Mouse (Mus musculus): ENCODE measurements around the gene Fam20a. TPM values are rescaled to one million over a fixed set of nuclear protein-coding genes. Genes with fewer than 3 reads are reported as not detected.

Fam20a gene
- 3.3 and 3.5 TPM in 2 replicates for polyA plus RNA-seq (2016; fragmentation: Nextera tagmentation; extraction: Ambion mirVana)

- Histone ChIP-seq H3K27me3 (peaks cover 21% of the 10 kb centered on the region), H3K4me3 (peak within 1 kb of the TSS; percentile 45), H3K4me2 (replicated peaks) (peak within 1 kb of the TSS; percentile 93), H3K4me1 (peaks cover 16% of the 10 kb centered on the region), H3K36me3 (no peaks in the 10 kb centered on the region), H3K27ac (no peak within 1 kb of the TSS), H3K9ac (peak within 1 kb of the TSS; percentile 37), H3K9me3 (no peaks in the 10 kb centered on the region)
- WGBS = 2% methylated on average over 31 of the region's 31 CpGs
- no peak for ATAC-seq (ENCODE audit: insufficient number of reproducible peaks, insufficient read depth, low FRiP score, low TSS enrichment)
Measured at GRCm38 (mm10) chr11:109721781-109722446, at the start of gene Fam20a. Gene Fam20a (minus strand): TSS chr11:109722279.

DNA sequence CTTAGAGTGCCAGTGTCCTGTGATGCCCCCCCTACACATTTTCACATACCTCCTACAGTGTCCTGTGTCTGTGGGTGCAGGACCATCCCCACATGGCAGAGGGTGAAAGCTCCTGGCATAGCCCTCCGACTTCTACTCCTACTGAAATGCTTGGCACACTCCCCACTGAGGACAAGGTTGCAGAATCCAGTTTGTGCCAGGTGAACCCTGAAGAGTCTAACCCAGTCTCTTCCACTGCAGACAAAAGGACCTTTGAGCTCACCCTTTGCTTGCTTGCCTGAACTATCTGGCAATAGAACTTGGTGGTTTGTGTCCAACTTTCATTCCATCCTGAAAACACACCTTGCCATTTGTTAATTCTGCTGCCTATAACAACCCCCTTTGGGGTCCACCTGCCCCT lies 49.3 kb upstream of the Fam20a start:
- Histone ChIP-seq H3K27ac (no peak overlapping the region), H3K9ac (no peak overlapping the region), H3K4me1 (no peaks in the 10 kb centered on the region), H3K4me3 (no peak overlapping the region), H3K27me3 (no peaks in the 10 kb centered on the region), H3K4me2 (replicated peaks) (no peak overlapping the region), H3K9me3 (peaks cover 3% of the 10 kb centered on the region; the same call in 1 of the 2 replicates), H3K36me3 (no peaks in the 10 kb centered on the region)
- no peak for ATAC-seq (ENCODE audit: insufficient number of reproducible peaks, insufficient read depth, low FRiP score, low TSS enrichment)
- 94% methylated on average over 1 of the region's 1 CpGs for WGBS

- no peak overlapping the region for H3K27ac ChIP-seq
- H3K27me3 ChIP-seq = no peaks in the 10 kb centered on the region
- no peak for ATAC-seq (ENCODE audit: insufficient number of reproducible peaks, insufficient read depth, low FRiP score, low TSS enrichment)
- peaks cover 3% of the 10 kb centered on the region; the same call in 1 of the 2 replicates for H3K9me3 ChIP-seq
- no peaks in the 10 kb centered on the region for H3K36me3 ChIP-seq
- H3K4me1 ChIP-seq = no peaks in the 10 kb centered on the region
- no peak overlapping the region for H3K4me3 ChIP-seq
- no peak overlapping the region for H3K9ac ChIP-seq
- H3K4me2 ChIP-seq (replicated peaks) = no peak overlapping the region
- WGBS = 52% methylated on average over 14 of the region's 14 CpGs
Measured at GRCm38 (mm10) chr11:109770185-109770584, 48.1 kb upstream of the Fam20a start.

DNA sequence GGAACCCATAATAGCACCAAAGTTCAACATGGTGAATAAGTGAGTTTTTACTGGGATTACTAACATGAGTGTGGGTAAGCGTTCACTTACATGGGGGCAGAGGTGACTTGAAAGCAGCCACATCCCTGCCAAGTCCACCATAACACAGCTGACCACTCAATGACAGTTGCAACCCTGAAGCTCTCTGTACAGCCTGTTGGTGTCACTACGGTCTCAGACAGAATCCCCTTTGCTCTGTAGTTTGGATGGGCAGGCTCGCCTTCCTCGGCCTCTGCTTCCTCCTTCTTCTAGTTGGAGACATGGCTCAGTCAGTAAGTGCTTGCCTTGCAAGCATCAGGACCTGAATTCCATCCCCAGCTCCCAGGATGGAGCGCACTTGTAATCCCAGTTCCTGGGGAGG lies 47.0 kb upstream of the Fam20a start:
- Histone ChIP-seq H3K9ac (no peak overlapping the region), H3K4me2 (replicated peaks) (no peak overlapping the region), H3K4me1 (no peaks in the 10 kb centered on the region), H3K9me3 (no peaks in the 10 kb centered on the region), H3K36me3 (no peaks in the 10 kb centered on the region), H3K27ac (no peak overlapping the region), H3K4me3 (no peak overlapping the region), H3K27me3 (no peaks in the 10 kb centered on the region)
- ATAC-seq (ENCODE audit: insufficient number of reproducible peaks, insufficient read depth, low FRiP score, low TSS enrichment) = no peak
- 81% methylated on average over 5 of the region's 5 CpGs for WGBS

GRCm38 (mm10) chr11:109760063-109760462 lies 38.0 kb upstream of the Fam20a start:
- H3K4me2 ChIP-seq (replicated peaks) = no peak overlapping the region
- H3K9ac ChIP-seq = no peak overlapping the region
- no peak overlapping the region for H3K4me3 ChIP-seq
- H3K36me3 ChIP-seq = no peaks in the 10 kb centered on the region
- no peak overlapping the region for H3K27ac ChIP-seq
- H3K27me3 ChIP-seq = no peaks in the 10 kb centered on the region
- H3K9me3 ChIP-seq = no peaks in the 10 kb centered on the region
- no peaks in the 10 kb centered on the region for H3K4me1 ChIP-seq
- ATAC-seq (ENCODE audit: insufficient number of reproducible peaks, insufficient read depth, low FRiP score, low TSS enrichment) = no peak
- WGBS = 89% methylated on average over 7 of the region's 7 CpGs

DNA sequence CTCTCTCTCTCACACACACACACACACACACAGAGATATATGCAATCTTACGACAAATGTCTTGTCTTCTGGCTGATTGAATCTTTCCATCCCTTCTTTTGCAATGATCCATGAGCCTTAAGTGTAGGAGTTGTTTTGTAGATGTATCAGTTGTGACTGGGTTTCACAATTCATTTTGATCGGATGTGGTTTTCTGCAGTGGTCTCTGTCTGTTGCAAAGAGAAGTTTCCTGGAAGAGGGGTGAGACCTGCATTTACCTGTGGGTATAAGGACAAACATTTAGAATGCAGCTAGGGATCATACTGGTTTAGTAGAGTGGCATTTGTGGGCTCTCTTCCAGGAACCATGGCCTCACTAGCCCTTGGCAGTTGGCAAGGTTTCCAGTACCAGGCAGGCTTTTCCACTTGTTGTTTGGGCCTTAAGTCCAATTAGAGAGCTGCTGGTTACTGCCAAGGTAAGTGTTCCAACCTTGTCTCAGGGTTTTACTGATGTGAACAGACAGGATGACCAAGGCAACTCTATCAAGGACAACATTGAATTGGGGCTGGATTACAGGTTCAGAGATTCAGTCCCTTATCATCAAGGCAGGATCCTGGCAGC lies 36.6 kb upstream of the Fam20a start:
- H3K9me3 ChIP-seq = no peaks in the 10 kb centered on the region
- H3K4me2 ChIP-seq (replicated peaks) = no peak overlapping the region
- H3K4me1 ChIP-seq = no peaks in the 10 kb centered on the region
- no peak for ATAC-seq (ENCODE audit: insufficient number of reproducible peaks, insufficient read depth, low FRiP score, low TSS enrichment)
- H3K4me3 ChIP-seq = no peak overlapping the region
- 94% methylated on average over 2 of the region's 2 CpGs for WGBS
- no peak overlapping the region for H3K9ac ChIP-seq
- no peak overlapping the region for H3K27ac ChIP-seq
- no peaks in the 10 kb centered on the region for H3K36me3 ChIP-seq
- no peaks in the 10 kb centered on the region for H3K27me3 ChIP-seq

- no peak overlapping the region for H3K4me2 ChIP-seq (replicated peaks)
- H3K9ac ChIP-seq = no peak overlapping the region
- no peaks in the 10 kb centered on the region for H3K9me3 ChIP-seq
- H3K4me1 ChIP-seq = peaks cover 6% of the 10 kb centered on the region; the same call in 1 of the 2 replicates
- ATAC-seq (ENCODE audit: insufficient number of reproducible peaks, insufficient read depth, low FRiP score, low TSS enrichment) = no peak
- H3K27ac ChIP-seq = no peak overlapping the region
- H3K36me3 ChIP-seq = no peaks in the 10 kb centered on the region
- WGBS = 80% methylated on average over 7 of the region's 7 CpGs
- H3K4me3 ChIP-seq = no peak overlapping the region
- no peaks in the 10 kb centered on the region for H3K27me3 ChIP-seq
Measured at GRCm38 (mm10) chr11:109754105-109754602, 32.1 kb upstream of the Fam20a start.

GRCm38 (mm10) chr11:109751636-109752603 lies 29.8 kb upstream of the Fam20a start:
- H3K27ac ChIP-seq = no peak overlapping the region
- 51% methylated on average over 12 of the region's 12 CpGs for WGBS
- no peak overlapping the region for H3K4me2 ChIP-seq (replicated peaks)
- no peak for ATAC-seq (ENCODE audit: insufficient number of reproducible peaks, insufficient read depth, low FRiP score, low TSS enrichment)
- peaks cover 6% of the 10 kb centered on the region; the same call in 1 of the 2 replicates for H3K4me1 ChIP-seq
- no peak overlapping the region for H3K9ac ChIP-seq
- H3K4me3 ChIP-seq = no peak overlapping the region
- no peaks in the 10 kb centered on the region for H3K36me3 ChIP-seq
- H3K9me3 ChIP-seq = no peaks in the 10 kb centered on the region
- no peaks in the 10 kb centered on the region for H3K27me3 ChIP-seq

GRCm38 (mm10) chr11:109745210-109745609 lies 23.1 kb upstream of the Fam20a start:
- Histone ChIP-seq H3K27ac (no peak overlapping the region), H3K4me1 (no peaks in the 10 kb centered on the region), H3K4me2 (replicated peaks) (no peak overlapping the region), H3K9ac (no peak overlapping the region), H3K4me3 (no peak overlapping the region), H3K9me3 (no peaks in the 10 kb centered on the region), H3K27me3 (no peaks in the 10 kb centered on the region), H3K36me3 (no peaks in the 10 kb centered on the region)
- WGBS = 75% methylated on average over 4 of the region's 4 CpGs
- no peak for ATAC-seq (ENCODE audit: insufficient number of reproducible peaks, insufficient read depth, low FRiP score, low TSS enrichment)

DNA sequence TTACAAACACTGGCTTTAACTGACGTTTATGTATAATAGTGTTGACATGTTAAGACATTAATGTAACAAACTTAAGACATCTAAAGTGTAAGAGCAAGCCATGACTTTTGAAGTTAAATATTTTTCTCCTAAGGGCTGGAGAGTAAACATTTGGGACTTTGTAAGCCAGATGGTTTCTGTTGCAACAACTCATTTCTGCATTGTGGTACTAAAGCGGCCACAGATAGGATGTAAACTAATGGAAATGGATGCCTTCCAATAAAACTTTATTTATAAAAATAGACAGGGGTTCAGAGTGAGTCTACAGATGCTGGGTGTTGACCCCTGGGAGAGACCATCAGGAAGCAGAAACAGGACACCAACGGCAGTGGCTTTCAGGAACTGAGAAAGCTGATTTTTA lies 15.9 kb upstream of the Fam20a start:
- Histone ChIP-seq H3K4me2 (replicated peaks) (no peak overlapping the region), H3K27ac (no peak overlapping the region), H3K36me3 (no peaks in the 10 kb centered on the region), H3K4me1 (peaks cover 6% of the 10 kb centered on the region; the same call in 1 of the 2 replicates), H3K9ac (no peak overlapping the region), H3K9me3 (no peaks in the 10 kb centered on the region), H3K4me3 (no peak overlapping the region), H3K27me3 (no peaks in the 10 kb centered on the region)
- no peak for ATAC-seq (ENCODE audit: insufficient number of reproducible peaks, insufficient read depth, low FRiP score, low TSS enrichment)
- 51% methylated on average over 3 of the region's 3 CpGs for WGBS

- WGBS = 35% methylated on average over 3 of the region's 3 CpGs
- H3K27me3 ChIP-seq = no peaks in the 10 kb centered on the region
- no peaks in the 10 kb centered on the region for H3K36me3 ChIP-seq
- H3K4me1 ChIP-seq = peaks cover 6% of the 10 kb centered on the region; the same call in 1 of the 2 replicates
- H3K9me3 ChIP-seq = no peaks in the 10 kb centered on the region
- H3K27ac ChIP-seq = no peak overlapping the region
- no peak for ATAC-seq (ENCODE audit: insufficient number of reproducible peaks, insufficient read depth, low FRiP score, low TSS enrichment)
- H3K4me2 ChIP-seq (replicated peaks) = no peak overlapping the region
- no peak overlapping the region for H3K4me3 ChIP-seq
- no peak overlapping the region for H3K9ac ChIP-seq
Measured at GRCm38 (mm10) chr11:109736406-109736805, 14.3 kb upstream of the Fam20a start.

Measured in embryonic facial prominence, embryonic 12.5 days (tissue).